Mouse (Mus musculus) gastrocnemius, postnatal 36 days (tissue): ENCODE measurements around the gene Crispld2. TPM values are rescaled to one million over a fixed set of nuclear protein-coding genes. Genes with fewer than 3 reads are reported as not detected.

Experiments
- DNase-seq, 2 experiments: peaks; one replicate each; pipeline ENCODE4 v3.0.0; 2022
- intact Hi-C: fragments of 180-260 bp; cut with DNase I; formaldehyde crosslinking; loops from one replicate; pipeline ENCODE4 v1.15.1; 2025
- total RNA-seq, 2 experiments: library from RNA; stranded (reverse); gene quantifications; 2 replicates each; pipeline ENCODE4 v1.2.3; 2021

Gene Crispld2
- total RNA-seq, 2 experiments from 2014 or later: 8.1 to 12.3 TPM

DNA sequence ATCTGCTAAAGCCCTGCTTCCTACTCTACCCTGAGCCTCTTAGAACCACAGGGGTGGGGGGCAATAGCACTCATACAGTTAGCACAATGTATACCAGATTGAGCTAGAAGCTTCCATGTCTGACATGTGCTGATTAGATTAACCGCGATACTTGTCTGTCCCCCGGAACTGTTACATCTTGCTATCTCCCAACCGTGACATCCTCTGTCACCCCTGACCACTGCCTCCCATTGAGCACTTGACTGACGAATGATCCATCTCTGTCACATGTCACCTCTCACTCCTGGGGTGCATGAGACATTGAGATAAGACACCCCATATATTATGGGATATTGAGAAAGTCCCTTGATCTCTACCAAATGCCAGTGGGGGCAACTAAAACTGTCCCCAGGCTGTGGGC, 34.0 kb downstream of the Crispld2 start:
- intact Hi-C loops: no loop called here

DNA sequence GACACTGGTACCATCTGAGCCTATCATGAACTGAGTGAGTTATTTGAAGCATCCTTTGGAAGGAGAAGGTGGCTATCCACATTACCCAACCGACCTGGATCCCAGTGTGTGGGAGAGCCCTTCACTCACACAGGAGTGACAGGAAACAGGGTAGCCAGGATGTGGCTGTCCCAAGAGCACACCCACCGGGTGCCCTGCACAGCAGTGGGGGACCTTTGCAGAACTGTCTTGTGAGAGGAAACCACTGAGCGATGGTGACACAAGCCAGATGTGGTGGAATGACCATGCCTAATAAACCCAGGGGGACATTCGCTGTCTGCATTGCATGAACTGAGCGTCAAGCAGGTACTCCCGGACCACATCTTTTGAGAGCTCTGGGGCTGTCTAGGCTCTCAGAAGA, 34.8 kb downstream of the Crispld2 start:
- intact Hi-C loops: no loop called here
- no peak for DNase-seq

More for the DNA sequence above, 34.0 kb downstream of the Crispld2 start:
- DNase-seq: no peak

DNA sequence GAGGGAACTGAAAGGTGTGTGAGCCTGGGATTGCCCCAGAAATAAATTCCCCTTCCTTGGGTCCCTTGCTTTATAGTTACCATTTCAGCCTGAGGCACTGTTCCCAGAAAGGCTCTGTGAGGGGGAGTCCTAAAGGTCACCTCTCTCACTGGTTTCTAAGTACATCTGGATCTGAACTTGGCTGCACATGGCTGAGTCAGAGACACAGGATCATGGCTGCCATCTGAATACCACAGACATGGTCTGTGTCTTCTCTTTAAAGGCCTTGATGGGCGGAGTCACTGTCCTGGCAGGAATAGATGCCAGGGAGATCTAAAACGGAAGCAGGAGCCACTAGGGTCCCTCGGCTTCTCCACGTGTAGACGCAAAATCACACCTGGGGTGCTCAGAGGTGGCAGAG, 38.2 kb downstream of the Crispld2 start:
- intact Hi-C loops: no loop called here
- DNase-seq: no peak

DNA sequence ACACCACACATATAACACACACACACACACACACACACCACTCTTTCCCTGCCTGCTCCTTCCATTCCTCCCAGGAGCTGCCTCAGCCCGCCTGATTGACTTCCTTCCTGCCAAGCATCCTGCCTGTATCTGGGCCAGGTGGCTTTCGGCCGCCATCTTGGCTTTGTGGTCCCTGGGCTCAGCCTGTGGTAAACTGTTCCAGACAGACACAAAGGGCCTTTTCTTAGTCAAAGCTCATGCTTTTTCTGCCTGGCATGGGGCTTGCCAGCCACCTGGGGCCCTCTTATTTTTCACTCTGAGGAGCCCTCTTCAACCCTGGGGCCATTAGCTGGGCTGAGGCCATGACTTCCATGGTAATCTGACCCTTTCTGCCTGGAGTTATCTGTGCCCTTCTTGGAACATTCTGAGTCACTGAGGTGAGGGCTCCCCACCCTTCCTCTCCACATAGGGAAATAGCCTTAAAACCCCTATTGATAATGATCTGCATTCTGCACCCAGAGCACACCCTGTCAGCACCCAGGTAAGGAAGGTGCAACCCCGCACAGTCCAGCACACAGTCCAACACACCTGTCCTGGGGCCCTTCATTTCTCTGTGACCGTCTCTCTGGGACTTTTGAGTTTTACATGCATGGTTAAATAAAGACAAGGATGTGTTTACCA, 40.4 kb downstream of the Crispld2 start:
- DNase-seq: no peak
- intact Hi-C loops: no loop called here

DNA sequence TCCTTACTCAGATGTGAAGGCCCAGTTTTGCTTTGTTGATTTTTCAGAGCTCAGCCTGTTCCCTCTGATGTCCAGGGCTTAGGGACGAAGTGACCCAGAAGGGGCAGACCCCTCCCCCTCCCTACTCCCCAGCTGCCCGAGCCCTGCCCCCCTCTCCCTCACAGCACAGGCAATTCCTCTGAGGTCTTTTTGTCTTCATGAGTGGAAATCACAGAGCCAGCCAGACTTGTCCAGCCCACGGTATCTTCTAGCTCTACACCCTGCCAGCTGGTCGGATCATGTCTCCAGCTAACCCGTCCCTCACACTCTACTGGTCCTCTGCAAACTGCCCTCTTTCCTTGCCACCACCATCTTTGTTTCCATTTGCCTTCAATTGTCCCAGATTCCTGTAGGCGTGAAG, 42.2 kb downstream of the Crispld2 start:
- intact Hi-C loops: no loop called here
- DNase-seq: no peak

DNA sequence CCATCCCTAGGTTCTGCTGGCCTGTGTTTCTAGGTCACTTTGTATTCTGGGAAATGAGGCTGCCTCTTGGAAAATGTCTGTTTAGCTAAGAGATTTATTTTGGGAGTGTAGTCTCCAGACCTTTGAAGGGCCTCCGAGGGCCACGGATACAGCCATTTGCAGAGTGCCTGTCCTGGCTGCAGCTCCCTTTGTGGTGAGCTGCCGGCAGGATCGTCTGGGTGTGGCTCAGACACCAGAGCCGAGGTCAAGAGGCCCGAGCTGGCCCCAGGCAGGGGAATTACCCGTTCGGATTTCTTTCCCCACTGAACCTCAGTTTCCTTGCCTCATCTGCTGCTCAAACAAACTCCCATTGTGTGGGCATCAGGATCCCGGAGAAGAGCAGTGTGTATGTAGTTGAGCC, 43.9 kb downstream of the Crispld2 start:
- intact Hi-C loops: no loop called here
- peak in 1 of 2 experiments; percentile 40 for DNase-seq

DNA sequence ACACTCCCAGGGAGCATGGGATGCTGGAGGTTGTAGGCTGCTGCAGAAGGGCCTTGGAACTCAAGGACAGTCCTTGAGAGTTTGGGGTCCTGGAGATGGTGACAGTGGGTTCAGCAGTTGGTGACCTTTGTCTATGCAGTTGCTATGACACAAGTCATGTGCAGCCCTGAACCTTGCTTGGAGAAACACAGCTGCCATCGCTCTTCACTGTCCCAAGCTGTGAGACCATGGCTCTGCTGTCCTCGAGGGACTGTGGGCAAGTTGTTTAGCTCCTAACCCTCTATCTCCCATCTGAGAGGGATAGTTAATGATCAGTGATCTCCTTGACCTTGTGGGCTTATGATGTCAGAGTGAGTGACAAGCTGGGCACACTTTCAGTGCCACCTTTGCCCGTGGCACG, 44.3 kb downstream of the Crispld2 start:
- intact Hi-C loops: no loop called here
- DNase-seq: no peak

DNA sequence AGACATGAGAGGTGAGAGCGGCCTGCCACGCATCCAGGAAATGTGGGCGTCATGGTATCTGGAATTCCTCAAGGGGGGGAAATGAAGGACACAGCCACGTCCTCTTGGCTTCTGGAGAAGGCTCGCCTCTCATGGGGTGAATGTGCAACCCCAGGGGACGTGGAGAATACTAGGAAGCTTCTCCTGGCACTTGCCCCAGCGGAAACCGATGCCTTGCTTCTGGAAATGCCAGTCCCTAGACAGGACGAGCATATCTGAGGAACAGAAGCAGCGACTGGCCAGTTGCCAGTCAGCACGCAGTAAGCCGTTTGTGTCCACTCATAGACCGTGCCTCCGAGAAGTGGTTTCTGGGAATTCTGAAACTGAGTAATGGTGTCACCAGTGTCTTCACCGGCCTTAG, 45.0 kb downstream of the Crispld2 start:
- no peak for DNase-seq
- intact Hi-C loops: no loop called here

DNA sequence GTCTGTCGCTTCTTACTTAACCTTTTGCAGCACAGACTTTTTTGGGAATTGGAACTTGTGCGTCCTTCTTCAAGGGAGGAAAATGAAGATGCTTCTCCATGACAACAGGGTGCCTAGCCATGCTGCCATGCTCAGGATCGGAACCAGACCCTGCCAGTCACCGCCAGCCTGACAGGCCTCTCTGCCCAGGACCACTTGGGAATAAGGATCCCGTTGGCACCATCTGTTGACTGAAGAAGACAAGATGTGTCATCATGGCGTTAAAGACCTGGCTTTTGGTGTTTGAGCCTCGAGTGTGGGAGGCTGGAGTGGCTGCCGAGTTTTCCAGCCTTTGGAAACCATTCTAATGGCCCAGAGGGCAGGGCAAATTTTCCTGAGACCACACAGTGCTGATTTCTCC, 45.4 kb downstream of the Crispld2 start:
- intact Hi-C loops: no loop called here
- DNase-seq: no peak

DNA sequence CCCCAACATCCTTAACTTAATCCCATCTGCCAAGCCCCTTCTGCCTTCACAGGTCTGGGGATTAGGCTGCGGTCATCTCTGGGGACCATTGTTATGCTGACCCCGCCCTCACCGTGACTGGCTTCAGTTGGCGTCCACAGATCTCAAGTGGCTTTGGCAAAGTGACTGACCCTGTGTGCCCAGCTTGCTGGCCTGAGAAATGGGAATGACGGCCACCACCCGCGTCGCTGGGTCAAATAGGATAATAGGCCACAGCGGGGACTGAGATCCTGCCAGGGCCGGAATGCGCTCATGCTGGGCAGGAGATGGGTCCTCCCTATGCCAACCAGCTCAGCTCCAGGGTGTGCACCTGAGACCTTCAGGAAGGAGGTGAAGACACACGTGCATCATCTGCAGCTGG, 46.5 kb downstream of the Crispld2 start:
- intact Hi-C loops: no loop called here
- DNase-seq: no peak

DNA sequence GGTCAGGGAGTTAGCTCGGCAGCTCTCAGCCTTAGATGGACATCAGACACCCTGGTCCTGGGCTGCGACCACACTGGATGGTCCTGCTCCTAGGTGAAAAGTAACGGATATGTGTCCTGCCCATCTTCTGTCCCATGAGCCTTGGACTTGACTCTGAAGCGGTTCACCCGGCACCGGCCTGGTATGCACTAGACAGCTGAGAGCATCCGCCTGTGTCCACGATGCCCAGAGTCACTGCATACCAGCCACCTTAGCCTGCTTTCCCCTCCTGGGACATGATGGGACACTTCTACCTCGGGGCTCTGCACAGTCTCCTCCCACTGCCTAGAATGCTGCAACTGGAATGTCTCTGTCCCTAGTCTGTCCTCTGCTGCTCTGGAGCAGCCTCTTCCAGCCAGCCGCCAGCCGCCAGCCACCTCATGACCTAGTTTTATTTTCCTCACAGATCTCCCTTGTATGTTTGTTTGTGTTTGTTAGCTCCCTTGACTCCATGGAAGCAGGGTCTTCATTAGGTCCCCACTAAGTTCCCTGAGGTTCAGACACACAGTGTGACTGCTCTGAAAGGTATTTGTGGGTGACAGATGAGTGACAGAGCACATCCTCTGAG, 47.2 kb downstream of the Crispld2 start:
- no peak for DNase-seq
- intact Hi-C loops: no loop called here

DNA sequence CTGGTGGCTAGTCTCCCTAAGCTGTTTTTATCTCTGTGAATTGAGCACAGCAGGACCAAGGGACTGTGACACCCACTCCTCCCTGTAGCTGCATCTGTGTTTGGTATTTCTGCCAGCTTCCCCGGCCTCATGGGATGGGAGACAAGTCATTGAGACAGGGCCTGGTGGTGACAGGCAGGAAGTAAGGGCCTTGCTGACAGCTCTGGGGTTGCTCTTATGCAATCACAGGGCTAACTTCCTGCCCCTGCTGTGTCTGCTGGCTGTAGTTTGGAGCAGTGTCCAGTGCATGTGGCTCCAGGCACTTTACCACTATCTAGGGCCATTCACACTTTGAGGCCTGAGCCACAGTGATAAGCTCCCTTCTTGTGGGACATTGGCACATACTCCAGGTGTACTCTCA, 48.6 kb downstream of the Crispld2 start:
- DNase-seq: no peak
- intact Hi-C loops: no loop called here

DNA sequence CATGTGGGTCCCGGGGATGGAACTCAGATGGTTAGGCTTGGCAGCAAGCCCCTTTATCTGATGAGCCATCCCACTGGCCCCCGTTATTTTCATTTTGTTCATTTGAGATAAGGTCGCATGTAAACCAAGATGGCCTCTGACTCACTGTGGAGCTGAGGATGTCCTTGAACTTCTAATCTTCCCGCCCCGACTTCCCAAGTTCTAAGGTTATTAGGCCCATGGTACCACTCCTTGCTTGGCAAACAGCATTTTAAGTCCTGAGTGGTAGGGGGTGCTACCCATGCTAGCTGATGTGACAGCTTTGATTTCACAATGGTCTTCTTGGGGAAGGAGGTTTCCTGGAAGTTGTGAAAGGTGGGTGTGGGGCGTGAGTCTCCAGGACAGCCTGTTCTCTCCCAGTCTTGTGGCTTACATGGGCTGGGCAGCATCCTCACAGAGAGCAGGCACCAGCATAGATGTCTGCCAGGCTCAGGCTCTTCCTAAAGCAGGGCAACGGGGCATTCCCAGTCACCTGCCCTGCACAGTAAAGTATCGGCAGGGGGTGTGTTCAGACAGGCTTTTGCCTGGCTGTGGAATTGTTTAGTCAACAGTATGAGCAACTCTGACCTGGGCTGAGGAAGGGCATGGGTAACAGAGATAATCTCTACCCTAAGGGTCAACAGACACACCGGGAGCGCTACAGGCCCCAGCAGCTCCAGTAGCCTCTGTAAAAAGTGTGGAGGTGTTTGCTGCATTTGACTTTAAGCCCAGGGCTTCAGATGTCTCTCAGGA, 50.5 kb downstream of the Crispld2 start:
- DNase-seq: no peak
- intact Hi-C loops: no loop called here

DNA sequence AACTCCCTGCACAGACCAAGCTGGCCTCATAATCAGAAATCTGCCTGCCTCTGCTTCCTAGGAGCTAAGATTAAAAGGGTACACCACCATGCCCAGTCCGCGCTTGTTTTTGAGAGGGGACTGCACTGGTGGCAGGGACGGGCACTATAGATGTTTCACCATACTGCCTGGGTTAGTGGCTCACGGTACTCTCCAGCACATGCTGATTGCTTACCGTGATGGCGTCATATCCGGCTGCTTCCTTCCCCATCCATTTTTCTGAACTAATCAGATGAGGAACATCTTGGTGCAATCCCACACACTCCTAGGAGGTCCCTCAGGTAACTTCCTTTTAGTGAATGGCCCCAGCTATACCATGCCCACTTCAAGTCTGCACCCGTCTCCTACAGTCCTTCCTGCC, 52.7 kb downstream of the Crispld2 start:
- DNase-seq: no peak
- intact Hi-C loops: no loop called here

DNA sequence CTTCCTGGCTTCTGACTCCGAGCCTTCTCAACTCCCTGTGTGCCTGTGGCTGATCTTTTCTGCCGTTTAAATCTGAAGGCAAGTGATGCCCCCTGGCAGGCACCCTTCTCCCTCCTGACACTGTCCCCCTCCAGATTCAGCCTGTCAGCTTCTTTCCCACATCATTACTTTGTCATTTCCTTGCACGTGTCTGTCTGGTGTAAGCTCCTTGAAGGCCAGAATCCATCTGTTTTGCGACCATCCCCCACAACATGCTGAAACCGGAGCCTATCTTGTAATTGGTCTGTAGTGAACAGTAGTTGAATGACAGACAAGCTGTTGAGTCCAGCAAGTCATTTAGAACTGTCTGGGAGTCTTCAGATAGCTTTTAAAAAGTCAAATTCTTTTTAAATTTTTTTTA, 53.2 kb downstream of the Crispld2 start:
- intact Hi-C loops: no loop called here
- no peak for DNase-seq

DNA sequence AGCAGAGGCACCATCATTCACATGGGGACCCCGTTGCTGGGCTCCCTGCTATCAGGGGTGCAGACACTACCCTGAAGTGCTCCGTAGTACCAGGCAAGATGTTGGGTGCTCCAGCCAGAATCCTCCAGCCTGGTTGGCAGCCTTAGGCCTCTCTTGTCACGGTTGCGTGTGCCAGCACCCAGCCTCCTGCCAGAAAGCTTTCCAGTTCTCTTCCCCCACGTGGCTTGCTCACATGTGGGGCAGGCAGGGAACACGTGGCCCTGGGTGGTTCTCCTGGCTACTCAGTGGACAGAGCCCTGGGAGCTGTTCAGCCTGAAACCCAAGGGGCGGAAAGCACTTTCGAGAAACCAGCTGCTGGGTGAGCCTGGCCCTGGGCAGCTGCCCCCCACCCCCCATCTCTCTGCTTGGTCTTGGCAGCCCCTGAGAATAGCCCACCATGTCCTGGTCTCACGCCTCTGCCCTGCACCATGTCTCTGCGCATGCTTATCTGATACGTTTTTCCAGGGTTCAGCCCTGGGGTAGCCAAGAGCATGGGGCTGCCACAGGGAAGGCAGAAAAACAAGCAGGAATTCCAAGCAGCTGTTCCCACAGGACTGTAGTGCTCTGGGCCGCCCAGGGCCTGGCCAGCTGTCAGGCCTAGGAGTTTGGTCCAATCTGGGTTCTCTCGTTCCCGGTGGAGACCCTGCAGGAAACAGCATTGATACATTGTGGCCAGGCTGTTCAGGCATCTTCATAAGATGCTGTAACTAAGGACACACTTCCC, 54.2 kb downstream of the Crispld2 start:
- peak; percentile 89 to 92 for DNase-seq
- intact Hi-C loops: loop anchor here (2.0 kb wide), 1 partner anchor 16 kb away; no protein-coding TSS in a partner anchor

DNA sequence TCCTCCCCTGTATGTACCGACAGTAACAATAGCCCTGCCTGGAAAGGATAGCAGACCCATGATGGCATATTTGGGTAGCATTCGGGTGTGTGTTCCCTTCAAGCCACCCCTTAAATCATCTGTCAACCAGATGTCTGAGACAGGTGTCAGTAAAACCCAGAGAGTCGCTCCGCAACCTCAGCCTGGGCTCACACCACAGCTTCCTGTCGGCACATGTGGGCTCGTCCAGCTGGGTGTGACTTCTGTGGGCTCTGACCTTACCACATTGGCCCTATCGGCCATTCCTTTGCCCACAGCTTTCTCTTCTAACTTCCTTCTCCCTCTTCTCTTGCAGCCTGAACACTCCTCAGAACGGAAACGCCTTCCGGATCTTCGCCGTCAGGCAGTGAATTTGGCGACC, 57.7 kb downstream of the Crispld2 start:
- intact Hi-C loops: no loop called here
- DNase-seq: no peak

DNA sequence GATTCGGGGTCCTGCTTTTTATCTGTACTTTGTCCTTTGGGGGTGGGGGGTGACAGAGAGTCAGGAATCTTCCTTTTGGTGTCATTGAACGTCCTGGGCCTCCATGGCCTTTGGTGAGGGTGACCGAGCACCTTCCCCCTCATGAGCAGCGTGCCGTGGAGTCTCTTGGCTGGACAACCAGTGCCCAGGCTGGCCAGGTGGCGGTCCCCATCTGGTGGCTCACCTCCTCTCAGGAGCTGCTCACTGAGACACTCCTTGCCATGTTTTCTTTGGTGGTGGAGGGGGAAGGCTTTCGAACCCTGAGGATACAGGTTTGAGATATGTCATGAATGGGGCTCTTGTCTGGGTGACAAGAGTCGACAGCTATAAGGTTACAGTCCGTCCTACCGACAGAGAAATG, 58.1 kb downstream of the Crispld2 start:
- intact Hi-C loops: no loop called here
- no peak for DNase-seq

DNA sequence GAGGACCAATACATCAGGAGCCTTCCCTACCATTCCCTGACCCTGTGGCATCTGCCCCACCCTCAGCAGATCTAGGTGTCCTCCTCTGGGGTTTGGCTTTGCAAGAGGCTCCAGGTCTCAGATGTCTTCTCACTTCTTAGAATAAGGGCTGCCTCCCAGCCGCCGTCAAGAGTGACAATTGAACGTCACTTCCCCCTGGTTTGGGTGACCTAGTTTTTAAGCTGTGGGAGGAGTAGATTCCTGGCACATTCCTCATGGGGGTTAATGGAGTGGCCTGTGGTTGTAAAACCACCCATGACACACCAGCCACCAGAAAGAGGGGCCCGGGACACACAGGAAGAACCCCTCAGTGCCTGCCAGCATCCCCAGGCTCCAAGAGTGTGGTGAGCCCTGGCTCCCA, 58.8 kb downstream of the Crispld2 start:
- intact Hi-C loops: no loop called here
- no peak for DNase-seq

DNA sequence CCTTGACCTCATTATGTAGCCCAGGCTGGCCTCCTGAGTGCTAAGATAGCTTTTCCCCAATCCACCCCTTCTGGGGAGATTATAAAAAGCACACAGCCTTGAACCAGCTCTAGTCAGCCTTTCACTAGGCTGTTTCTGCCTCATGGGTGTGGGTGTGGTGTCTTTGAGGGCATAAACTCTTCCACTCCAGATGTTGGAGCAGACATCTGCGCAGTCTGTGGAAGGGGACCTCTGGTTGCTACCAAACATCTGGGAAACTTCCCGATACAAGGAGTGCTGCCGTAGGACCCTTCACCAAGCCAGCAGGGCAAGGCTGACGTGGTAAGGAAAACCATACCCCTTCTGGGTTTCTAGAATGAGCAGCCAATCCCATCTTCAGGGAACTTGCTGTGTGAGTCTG, 59.7 kb downstream of the Crispld2 start:
- no peak for DNase-seq
- intact Hi-C loops: no loop called here

DNA sequence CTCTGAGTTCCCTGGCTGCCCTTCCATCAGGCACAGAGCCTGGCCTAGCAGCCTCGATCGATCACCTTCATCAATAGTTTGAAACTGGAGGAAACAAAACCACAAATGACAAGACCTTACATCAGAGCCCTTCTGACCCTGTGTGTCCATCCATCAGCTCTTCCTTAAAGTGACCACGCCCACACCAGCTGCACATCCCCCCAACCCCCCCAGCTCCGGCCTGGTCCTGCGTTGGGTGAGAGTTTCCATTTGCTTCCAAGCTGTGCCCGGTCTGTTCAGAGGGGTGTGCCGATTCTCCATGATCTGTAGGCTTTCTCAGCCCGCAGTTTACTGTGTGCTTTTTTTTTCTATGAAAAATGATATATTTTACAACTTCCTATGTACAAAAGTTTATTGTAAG, 60.1 kb downstream of the Crispld2 start:
- intact Hi-C loops: no loop called here
- no peak for DNase-seq
